Mouse (Mus musculus): ENCODE measurements around the gene Muc1. TPM values are rescaled to one million over a fixed set of nuclear protein-coding genes. Genes with fewer than 3 reads are reported as not detected.

The Muc1 gene
- 10.1 and 19.7 TPM in 2 replicates for polyA plus RNA-seq (2015; fragmentation: Nextera tagmentation; extraction: Ambion mirVana)

DNA sequence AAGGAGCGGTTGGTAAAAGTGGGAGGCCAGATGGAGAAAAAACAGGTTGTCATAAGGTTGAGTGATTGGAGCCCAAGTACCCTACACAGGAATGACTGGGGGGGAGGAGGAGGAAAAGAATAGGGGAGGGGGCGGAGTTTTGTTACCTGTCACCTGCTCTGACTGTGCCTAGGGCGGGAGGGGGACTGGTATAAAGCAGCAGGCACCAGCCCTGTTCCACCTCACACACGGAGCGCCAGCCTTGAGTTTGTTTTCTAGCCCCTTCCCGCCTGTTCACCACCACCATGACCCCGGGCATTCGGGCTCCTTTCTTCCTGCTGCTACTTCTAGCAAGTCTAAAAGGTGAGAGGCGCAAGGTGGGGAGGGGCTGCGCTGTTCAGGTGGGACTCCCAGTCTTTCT is at the start of gene Muc1:
Gene Muc1 (plus strand): TSS at position 222 of the 400 bp plus-strand sequence.
- WGBS = 30% methylated on average over 10 of the region's 10 CpGs
- no peak within 1 kb of the TSS for H3K27ac ChIP-seq
- ATAC-seq = peak; percentile 22; the same call in 1 of the 2 replicates
- H3K9me3 ChIP-seq = no peaks in the 10 kb centered on the region
- H3K4me2 ChIP-seq (replicated peaks) = peak within 1 kb of the TSS; percentile 84
- 0 out of 2 replicates have a peak, but pooled peaks cover 4% of the 10 kb centered on the region for H3K27me3 ChIP-seq (replicated peaks)
- no peak within 1 kb of the TSS for H3K9ac ChIP-seq
- H3K4me1 ChIP-seq (replicated peaks) = peaks cover 39% of the 10 kb centered on the region
- peak within 1 kb of the TSS; percentile 44 for H3K4me3 ChIP-seq (replicated peaks)
- no peaks in the 10 kb centered on the region for H3K36me3 ChIP-seq

DNA sequence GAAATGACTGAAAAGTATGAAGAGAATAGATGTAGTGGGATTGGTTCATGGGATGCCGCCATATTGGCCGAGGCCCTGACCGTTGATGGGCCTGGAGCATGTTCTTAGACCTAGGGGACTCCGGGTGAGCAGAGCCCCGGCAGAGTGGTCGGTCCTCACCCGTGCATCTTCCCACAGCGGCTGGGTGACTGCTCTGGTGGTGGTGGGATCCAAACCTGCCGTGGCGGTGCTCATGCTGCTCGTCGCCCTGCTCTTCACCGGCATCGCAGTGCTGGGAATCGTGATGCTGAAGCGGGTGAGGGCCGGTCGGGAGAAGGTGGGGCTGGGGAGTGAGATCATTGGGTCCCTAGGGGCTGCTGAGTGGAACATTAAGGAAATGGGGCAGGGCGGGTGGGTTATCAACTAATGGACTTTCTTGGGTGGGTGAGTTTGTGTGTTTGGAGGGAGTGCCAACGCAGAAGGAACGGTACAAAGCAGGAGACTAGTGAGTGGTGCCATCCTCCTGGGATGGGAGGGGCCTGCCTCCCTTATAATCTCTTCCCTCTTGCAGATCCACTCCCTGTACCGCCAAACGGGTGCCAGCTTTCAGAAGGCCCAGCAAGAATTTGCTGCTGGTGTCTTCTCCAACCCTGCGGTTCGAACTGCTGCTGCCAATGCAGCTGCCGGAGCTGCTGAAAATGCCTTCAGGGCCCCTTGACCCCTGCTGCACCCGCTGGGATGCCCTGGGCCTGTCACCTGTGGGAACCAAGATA is 46.9 kb upstream of the Muc1 start:
- Histone ChIP-seq H3K9ac (no peak overlapping the region), H3K36me3 (peaks cover 24% of the 10 kb centered on the region), H3K27me3 (replicated peaks) (no peaks in the 10 kb centered on the region), H3K4me2 (replicated peaks) (no peak overlapping the region), H3K9me3 (no peaks in the 10 kb centered on the region), H3K4me1 (replicated peaks) (peaks cover 37% of the 10 kb centered on the region), H3K27ac (0 out of 2 replicates have a peak overlapping the region, but pooled peaks have one; percentile 32), H3K4me3 (replicated peaks) (no peak overlapping the region)
- no peak for ATAC-seq
- 92% methylated on average over 27 of the region's 27 CpGs for WGBS

DNA sequence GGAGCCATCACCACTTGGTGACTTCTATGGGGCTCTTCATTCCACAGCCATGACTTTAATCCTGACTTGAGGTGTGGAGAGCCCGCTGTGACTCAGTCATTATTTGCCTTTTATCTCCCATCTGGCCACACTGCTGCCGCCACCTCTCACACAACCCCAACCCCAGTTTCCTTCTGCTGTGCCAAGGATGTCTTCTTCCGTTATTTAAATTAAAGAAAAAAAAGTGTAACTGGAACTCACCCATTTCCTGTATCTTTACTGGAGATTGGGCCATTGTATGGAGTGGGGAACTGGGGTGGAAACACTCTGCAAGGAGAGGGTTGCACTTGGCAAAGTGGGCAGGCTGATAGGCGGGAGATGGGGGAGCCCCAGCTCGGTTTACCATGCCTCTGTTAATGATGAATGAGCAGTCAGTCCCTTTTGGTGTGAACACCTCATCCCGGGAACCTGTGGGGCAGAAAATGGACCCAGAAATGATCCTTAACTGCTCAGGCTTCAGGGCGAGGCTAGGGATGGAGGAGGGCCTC is 46.3 kb upstream of the Muc1 start:
- peaks cover 24% of the 10 kb centered on the region for H3K36me3 ChIP-seq
- no peaks in the 10 kb centered on the region for H3K27me3 ChIP-seq (replicated peaks)
- H3K4me1 ChIP-seq (replicated peaks) = peaks cover 37% of the 10 kb centered on the region
- WGBS = 47% methylated on average over 7 of the region's 7 CpGs
- peak overlapping the region; percentile 64 for H3K4me3 ChIP-seq (replicated peaks)
- peak overlapping the region; percentile 82; the same call in 1 of the 2 replicates for H3K9ac ChIP-seq
- no peak; the same call in 1 of the 2 replicates for ATAC-seq
- no peaks in the 10 kb centered on the region for H3K9me3 ChIP-seq
- H3K27ac ChIP-seq = 0 out of 2 replicates have a peak overlapping the region, but pooled peaks have one; percentile 32
- H3K4me2 ChIP-seq (replicated peaks) = peak overlapping the region; percentile 97

DNA sequence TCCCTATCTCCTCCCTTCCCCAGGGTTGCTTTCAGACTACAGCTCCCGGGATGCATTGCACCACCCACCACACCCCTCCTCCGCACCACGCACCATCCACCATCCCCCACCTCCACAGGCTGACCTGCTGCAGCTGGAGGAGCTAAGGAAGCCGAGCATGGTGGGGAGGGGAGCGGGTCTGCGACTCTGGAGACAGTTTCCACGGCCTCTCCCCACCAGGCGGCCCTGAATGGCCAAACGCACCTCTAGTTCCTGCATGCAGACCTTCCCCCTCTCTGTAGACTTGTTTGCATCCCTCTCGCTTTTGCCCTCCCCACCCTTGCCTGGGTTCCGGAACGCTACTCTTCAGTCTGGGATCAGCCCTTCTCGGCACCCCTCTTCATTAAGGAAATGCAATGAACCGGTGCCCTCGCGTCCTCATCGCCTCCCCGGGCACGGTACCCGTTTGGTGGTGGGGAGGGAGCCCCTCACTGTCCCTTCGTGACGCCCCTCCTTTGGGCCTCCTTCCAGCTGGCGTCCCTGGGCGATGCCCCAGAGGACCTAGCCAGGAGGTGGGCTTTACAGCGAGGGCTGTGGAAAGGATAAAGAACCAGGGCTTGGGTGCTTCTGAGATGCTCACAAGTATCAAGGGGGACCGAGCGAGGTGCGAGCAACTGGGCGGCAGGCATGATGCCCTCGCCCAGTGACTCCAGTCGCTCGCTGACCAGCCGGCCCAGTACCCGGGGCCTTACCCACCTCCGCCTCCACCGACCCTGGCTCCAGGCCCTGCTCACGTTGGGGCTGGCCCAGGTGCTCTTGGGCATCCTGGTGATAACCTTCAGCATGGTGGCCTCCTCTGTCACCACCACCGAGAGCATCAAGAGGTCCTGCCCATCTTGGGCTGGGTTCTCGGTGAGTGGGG is 45.5 kb upstream of the Muc1 start, which contains the start of gene Fam189b:
Gene Fam189b (plus strand): TSS at position 86 of the 901 bp plus-strand sequence.
- Histone ChIP-seq H3K9ac (peak within 1 kb of the TSS; percentile 82), H3K4me3 (replicated peaks) (peak within 1 kb of the TSS; percentile 64), H3K4me2 (replicated peaks) (peak within 1 kb of the TSS; percentile 97), H3K9me3 (no peaks in the 10 kb centered on the region), H3K27ac (peak within 1 kb of the TSS; percentile 89), H3K4me1 (replicated peaks) (peaks cover 36% of the 10 kb centered on the region), H3K27me3 (replicated peaks) (no peaks in the 10 kb centered on the region), H3K36me3 (peaks cover 24% of the 10 kb centered on the region)
- ATAC-seq = peak; percentile 95
- 5% methylated on average over 38 of the region's 39 CpGs for WGBS

DNA sequence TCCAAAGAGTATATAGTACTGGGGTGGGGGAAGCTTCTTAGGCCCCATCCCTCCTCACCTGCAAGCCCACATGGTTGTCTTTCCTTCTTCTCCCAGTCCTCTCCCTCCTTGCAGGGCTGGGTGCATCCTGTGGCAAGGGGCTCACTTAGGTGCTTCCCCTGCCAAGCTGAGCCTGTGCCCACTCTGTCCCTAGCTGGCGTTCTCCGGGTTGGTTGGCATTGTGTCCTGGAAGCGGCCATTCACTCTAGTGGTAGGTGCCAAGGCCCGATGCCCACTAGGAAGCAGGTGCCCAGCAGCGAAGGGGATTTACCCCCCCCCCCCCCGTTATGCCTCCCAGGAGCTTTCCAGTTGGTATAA is 44.9 kb upstream of the Muc1 start:
- Histone ChIP-seq H3K4me3 (replicated peaks) (peak overlapping the region; percentile 64), H3K9me3 (no peaks in the 10 kb centered on the region), H3K27ac (no peak overlapping the region), H3K9ac (peak overlapping the region; percentile 82), H3K27me3 (replicated peaks) (no peaks in the 10 kb centered on the region), H3K4me1 (replicated peaks) (peaks cover 33% of the 10 kb centered on the region), H3K36me3 (peaks cover 24% of the 10 kb centered on the region), H3K4me2 (replicated peaks) (peak overlapping the region; percentile 97)
- WGBS = 82% methylated on average over 6 of the region's 6 CpGs
- no peak for ATAC-seq

DNA sequence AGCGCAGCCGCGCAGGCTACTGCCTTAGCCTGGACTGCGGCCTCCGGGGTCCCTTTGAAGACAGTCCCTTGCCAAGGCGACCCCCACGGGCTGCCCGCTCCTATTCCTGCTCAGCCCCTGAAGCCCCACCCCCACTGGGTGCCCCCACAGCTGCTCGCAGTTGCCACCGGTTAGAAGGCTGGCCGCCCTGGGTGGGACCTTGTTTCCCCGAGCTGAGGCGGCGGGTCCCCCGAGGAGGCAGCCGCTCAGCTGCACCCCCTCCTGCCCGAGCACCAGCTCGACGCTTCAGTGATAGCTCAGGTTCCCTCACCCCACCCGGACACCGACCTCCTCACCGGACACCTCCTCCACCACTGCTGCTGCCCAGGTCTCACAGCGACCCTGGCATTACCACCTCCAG is 41.7 kb upstream of the Muc1 start:
- H3K4me2 ChIP-seq (replicated peaks) = no peak overlapping the region
- WGBS = 57% methylated on average over 23 of the region's 23 CpGs

DNA sequence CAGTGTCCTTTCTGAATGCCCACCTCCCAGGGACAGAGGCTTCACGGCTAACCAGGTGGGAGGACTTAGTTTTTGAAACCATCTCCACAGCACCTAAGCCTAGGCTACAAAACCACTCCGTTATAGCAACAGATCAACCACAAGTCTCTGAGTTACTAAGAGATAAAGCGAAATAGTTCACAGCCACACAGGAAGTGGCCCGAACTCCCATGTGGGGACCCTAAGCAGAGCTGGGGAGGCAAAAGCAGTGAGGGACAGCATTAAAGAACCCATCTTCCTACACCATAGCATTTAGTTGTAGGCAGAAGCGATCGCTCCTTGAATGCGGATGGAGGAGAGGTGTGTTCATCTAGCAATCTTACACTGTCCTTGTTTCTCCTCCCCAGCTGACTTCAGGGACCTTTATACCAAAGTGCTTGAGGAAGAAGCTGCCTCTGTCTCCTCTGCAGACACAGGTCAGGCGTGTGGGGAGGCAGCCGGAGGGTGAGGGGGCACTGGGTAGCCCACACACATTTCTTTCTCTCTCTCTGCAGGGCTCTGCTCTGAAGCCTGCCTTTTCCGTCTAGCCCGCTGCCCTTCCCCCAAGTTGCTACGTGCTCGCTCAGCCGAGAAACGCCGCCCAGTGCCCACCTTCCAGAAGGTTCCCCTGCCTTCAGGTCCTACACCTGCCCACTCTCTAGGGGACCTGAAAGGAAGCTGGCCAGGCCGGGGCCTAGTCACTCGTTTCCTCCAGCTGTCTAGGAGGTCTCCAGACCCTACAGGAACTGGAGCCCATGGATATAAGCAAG is 41.0 kb upstream of the Muc1 start:
- no peak overlapping the region for H3K4me2 ChIP-seq (replicated peaks)
- no peak overlapping the region for H3K27ac ChIP-seq
- no peak overlapping the region for H3K9ac ChIP-seq

More for the DNA sequence above, 41.7 kb upstream of the Muc1 start:
- H3K27ac ChIP-seq = no peak overlapping the region
- peaks cover 31% of the 10 kb centered on the region for H3K4me1 ChIP-seq (replicated peaks)
- 0 out of 2 replicates have a peak, but pooled peaks cover 4% of the 10 kb centered on the region for H3K36me3 ChIP-seq
- H3K9me3 ChIP-seq = no peaks in the 10 kb centered on the region
- no peak overlapping the region for H3K4me3 ChIP-seq (replicated peaks)
- ATAC-seq = no peak
- H3K27me3 ChIP-seq (replicated peaks) = no peaks in the 10 kb centered on the region
- no peak overlapping the region for H3K9ac ChIP-seq

DNA sequence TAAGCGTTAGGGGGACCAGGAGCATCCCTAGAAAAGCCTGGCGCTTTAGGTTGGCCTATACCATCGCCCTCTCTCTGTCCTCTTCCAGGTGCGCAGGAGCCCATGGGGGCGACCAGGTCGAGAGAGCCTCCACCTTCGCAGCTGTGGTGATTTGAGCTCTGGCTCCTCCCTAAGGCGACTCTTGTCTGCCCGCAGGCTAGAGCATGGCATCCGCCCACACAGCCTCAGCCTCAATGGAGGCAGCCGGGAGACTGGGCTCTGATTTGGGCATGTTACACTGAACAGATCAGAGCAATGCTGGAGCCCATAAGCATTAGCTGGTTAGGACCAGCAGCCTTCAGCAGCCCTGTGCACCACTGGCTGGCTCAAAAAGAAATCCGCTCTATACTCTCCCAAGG is 40.4 kb upstream of the Muc1 start:
- peaks cover 22% of the 10 kb centered on the region for H3K4me1 ChIP-seq (replicated peaks)
- H3K27me3 ChIP-seq (replicated peaks) = no peaks in the 10 kb centered on the region
- H3K9me3 ChIP-seq = no peaks in the 10 kb centered on the region
- 75% methylated on average over 12 of the region's 12 CpGs for WGBS
- H3K9ac ChIP-seq = no peak overlapping the region
- no peak overlapping the region for H3K4me2 ChIP-seq (replicated peaks)
- no peak overlapping the region for H3K4me3 ChIP-seq (replicated peaks)
- no peaks in the 10 kb centered on the region for H3K36me3 ChIP-seq
- H3K27ac ChIP-seq = no peak overlapping the region
- no peak for ATAC-seq

More for the DNA sequence above, 41.0 kb upstream of the Muc1 start:
- Histone ChIP-seq H3K27me3 (replicated peaks) (no peaks in the 10 kb centered on the region), H3K4me1 (replicated peaks) (peaks cover 25% of the 10 kb centered on the region), H3K4me3 (replicated peaks) (no peak overlapping the region), H3K36me3 (no peaks in the 10 kb centered on the region), H3K9me3 (no peaks in the 10 kb centered on the region)
- ATAC-seq = no peak
- 86% methylated on average over 18 of the region's 18 CpGs for WGBS

DNA sequence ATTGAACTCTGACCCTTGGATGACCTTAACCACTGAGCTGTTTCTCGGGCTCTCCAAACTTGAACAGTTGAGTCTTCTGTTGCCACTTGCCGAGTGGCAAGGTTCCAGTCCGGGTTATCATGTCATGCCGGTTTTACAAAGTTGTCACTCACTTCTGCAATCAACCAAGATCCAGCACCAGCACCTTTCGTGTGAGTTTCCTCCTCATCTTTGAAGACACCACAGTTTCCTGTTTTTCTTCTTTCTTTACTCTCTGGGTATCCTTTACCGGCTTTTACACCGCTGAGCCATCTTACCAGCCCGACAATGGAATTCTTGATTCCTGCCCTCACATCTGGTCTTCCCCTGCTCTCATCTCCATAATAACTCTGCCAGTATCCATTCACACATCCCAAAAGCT is 38.4 kb upstream of the Muc1 start:
- Histone ChIP-seq H3K4me2 (replicated peaks) (no peak overlapping the region), H3K9me3 (no peaks in the 10 kb centered on the region), H3K36me3 (no peaks in the 10 kb centered on the region), H3K4me1 (replicated peaks) (peaks cover 3% of the 10 kb centered on the region; the same call in 1 of the 2 replicates), H3K9ac (no peak overlapping the region), H3K4me3 (replicated peaks) (no peak overlapping the region), H3K27ac (no peak overlapping the region), H3K27me3 (replicated peaks) (no peaks in the 10 kb centered on the region)
- 81% methylated on average over 8 of the region's 8 CpGs for WGBS
- no peak for ATAC-seq

DNA sequence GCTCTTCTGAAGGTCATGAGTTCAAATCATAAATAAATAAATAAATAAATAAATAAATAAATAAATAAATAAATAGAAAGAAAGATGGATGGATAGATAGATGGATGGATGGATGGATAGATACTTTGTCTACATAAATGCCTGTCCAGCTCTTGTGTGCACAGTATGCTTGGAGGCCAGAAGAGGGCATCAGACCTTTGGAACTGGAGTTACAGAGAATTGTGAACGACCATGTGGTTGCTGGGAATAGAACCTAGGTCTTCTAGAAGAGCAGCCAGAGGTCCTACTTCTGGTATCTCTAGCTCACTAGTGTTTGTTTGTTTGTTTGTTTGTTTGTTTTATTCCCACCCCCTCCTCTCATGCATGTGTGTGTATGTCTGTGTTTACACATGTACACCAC is 35.5 kb upstream of the Muc1 start:
- Histone ChIP-seq H3K36me3 (no peaks in the 10 kb centered on the region), H3K4me2 (replicated peaks) (no peak overlapping the region), H3K9ac (no peak overlapping the region), H3K9me3 (no peaks in the 10 kb centered on the region), H3K4me1 (replicated peaks) (peaks cover 8% of the 10 kb centered on the region; the same call in 1 of the 2 replicates), H3K4me3 (replicated peaks) (no peak overlapping the region), H3K27me3 (replicated peaks) (no peaks in the 10 kb centered on the region), H3K27ac (no peak overlapping the region)
- WGBS = 71% methylated on average over 1 of the region's 1 CpGs
- ATAC-seq = no peak

DNA sequence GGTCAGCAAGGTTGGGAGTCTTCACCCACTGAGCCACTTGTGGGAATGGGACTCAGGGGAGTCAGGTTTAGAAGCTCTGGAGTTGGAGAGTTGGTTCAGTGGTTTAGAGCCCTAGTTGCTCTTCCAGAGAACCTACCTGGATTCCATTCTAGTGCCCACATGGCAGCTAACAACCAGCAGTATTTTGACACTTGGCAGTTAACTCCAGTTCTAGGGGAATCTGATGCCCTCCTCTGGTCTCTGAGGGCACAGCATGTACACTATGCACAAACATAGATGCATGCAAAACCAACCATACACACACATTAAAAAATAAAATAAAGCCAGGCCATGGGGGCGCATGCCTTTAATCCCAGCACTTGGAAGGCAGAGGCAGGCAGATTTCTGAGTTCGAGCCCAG is 35.0 kb upstream of the Muc1 start:
- Histone ChIP-seq H3K27me3 (replicated peaks) (no peaks in the 10 kb centered on the region), H3K27ac (no peak overlapping the region), H3K9ac (no peak overlapping the region), H3K4me2 (replicated peaks) (no peak overlapping the region), H3K9me3 (no peaks in the 10 kb centered on the region), H3K36me3 (no peaks in the 10 kb centered on the region), H3K4me1 (replicated peaks) (peaks cover 8% of the 10 kb centered on the region; the same call in 1 of the 2 replicates), H3K4me3 (replicated peaks) (no peak overlapping the region)
- ATAC-seq = no peak
- 89% methylated on average over 2 of the region's 2 CpGs for WGBS

Measured in intestine, embryonic 15.5 days (tissue).